Mouse (Mus musculus): ENCODE measurements around the gene Larp4b. TPM values are rescaled to one million over a fixed set of nuclear protein-coding genes. Genes with fewer than 3 reads are reported as not detected.

Gene Larp4b
- total and polyA plus RNA-seq, 3 experiments, result 19.8 to 72.2 (median 49.1) TPM

DNA sequence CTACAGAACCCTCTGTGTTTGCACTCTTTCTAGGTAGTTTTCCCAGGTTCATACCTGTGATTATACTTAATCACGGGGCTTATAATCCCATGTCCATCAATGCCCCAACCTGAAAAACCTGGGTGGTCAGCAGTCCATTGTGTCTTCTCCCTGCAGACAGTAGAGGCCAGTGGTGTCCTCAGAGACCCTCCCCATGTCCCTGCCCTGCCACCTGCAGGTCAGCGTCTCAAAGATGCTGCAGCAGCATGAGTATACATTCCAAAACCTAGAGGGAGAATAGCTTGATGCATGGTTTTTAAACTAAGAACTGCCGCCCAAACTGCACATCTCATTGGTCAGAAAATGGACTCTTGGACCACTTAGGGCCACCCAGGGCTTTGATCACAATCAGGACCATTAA lies 85.0 kb downstream of the Larp4b start:
- DNase-seq, result no peak

DNA sequence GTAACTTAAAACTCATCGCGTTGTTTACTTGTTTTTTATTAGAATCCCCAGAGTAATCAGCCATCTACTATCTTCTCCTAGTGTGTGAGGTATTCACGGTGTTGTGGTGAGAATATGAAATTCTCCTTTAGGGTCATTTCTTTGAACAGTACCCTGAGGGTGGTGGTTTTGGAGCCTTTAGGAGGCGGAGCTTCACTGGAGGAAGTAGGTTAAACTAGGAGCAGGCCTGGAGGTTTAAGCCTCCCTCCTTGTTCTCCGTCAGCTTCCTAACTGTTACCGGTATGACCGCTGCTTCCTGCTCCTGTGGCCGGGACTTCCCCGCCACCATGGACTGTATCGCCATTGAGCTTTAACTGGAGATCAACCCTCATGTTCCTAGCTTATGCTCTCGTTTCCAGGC lies 86.5 kb downstream of the Larp4b start:
- DNase-seq, result peak; percentile 27

DNA sequence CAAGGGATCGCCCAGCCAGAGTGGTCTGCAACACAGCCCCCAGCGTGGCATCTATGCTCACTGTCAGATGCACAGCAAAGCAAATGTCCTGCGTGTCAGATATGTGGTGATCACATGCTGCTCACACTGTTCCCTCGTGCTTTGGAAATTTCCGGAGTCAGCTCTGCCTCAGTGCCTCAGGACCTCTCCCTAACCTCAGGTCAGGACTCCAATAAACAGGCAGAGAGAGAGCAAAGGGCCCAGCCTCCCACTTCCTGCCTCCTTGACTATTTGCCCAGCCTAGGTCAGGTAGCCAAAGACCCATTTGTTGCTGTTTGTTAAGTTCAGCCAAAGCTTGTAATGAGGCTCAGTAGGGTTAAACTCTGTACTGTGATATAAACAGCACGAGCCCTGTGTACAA lies 87.4 kb downstream of the Larp4b start:
- DNase-seq, result peak; percentile 13

DNA sequence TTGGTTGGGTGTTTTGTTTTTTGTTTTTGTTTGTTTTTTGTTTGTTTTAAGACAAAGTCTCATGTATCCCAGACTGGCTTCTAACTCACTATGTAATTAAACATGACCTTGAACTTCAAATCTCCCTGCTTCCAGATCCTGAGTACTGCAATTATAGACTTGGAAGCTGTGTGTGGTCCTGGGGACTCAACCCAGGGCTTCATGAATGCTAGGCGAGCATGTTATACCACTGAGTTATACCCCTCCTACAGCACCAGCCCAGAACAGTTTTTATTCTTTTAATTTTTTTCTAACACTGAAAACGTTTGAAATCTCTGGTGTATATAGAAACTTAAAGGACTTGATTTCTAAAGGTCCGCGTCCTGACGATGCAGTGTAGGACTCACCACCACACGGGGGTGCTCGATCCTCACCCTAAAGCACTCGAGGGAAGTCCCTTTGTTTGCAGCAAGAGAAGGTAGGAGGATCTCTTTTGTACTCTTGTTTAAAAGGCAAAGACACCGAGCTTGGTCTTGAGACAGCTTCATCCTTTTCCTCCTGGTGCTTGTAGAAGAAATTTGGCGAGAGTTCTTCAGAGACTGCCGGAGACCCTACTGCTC lies 88.1 kb downstream of the Larp4b start:
- DNase-seq, result peak; percentile 82

DNA sequence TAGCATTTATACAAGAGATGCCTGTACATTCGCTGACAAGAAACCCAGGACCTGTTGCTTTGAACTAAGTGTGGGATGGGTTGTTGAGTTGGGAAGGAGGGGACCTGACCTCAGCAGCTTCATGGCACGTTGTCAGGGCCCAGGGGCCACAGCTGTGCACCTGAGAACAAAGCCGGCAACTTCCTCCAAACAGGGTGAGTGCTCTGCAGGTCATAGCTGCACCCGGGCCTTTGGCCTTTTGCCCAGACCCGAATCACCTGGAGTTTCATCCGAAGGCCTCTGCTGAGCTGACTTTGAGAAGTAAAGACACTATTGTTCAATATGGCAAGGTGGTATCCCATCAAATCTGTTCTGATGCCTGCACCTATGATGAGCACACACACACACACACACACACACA lies 90.6 kb downstream of the Larp4b start:
- no peak for DNase-seq

DNA sequence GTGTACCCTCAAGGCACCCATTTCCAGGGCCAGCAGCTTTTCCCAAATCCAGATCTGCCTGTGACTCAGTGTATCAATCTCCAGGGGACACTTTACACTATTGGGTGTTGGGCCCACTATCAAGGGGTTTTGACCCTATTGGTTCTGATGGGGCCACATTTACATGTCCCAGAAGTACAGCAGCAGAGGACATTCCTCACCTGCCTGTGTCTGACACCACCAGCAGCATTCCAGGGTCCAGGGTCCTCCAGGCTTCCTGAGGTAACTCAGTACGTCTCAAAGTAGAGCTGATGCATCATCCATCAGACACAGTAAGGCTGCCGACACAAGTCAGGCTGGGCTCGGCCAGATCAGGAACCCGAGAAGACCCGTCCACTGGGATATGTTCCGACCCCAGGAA lies 91.0 kb downstream of the Larp4b start:
- no peak for DNase-seq

DNA sequence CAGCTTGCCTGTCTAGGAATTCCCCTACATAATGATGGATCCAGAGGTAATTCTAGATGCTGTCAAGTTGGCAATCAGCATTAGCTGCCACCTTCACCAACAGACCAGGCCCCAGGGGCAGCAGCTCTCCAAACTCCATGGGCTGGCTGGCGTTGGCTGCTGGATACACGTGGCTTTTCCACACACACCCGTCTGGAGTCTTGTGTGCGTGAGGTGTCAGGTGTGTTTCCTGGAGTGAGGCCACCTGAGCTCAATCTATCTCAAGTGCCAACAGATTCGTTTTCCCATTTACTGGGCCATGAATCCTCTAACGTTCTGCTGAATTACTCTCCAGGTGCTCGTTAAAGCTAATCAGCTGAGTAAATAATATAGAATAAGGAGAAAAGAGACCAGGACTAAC lies 93.5 kb downstream of the Larp4b start:
- DNase-seq, result no peak

DNA sequence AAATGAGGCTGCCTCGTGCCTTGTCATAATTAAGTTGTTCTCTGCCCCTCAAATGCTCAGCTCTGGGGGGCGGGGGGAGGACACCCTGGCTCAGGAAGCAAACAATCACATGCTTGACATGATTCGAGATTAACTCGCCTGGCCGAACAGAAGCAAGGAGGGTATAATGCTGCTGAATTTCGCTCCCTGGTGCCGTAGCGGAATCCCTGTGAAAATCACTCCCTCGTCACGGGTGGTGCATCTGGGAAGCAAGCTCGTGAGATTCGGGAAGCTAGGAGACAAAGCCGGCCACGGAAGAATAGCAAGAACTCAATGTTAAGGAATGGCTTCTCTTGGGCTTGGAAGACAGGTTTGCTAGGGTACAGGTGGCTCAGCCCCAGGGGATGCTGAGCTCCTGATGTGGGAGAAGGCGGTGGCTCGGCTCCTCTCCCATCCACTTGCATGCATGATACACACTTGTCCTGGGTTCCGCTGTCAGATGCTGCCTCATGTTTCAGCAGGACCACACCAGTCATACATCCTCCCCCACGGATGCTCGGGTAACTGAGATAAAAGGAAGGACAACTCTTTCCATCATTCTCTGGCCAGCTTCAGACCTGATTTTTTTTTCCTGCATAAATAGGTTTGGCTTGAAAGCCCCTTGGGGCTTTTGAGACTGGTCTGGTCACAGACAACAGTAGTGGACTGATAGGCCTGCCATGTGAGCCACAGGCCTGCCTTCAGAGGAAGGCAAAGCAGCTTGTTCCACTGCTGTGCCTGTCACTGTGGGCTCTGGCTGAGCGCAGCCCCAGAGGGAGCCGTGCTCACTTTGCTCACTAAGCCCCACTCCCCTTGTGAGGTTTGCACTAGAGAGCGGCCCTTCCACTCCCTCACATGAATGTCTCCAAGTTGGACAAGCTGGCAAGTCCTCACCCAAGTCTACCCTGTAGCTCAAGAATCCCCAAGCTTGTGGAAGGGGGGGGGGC lies 94.2 kb downstream of the Larp4b start:
- no peak for DNase-seq

DNA sequence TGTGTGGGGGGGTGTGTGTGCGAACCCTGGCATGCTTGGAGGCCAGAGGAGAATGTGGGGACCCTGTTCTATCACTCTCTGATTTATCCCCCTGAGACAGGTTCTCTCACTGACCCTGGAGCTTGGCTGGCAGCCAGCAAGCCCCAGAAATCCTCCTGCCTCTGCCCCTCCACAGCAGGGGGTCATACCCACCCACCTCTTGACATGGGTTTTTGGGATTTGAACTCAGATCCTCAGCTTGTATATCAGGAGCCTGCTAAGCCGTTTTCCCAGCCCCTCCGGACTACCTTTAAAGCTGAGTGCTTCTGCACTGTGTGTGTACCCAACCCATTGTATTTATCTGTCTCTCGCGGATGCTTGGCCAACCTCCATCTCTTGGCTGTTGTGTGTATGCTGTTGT lies 95.8 kb downstream of the Larp4b start:
- no peak for DNase-seq

DNA sequence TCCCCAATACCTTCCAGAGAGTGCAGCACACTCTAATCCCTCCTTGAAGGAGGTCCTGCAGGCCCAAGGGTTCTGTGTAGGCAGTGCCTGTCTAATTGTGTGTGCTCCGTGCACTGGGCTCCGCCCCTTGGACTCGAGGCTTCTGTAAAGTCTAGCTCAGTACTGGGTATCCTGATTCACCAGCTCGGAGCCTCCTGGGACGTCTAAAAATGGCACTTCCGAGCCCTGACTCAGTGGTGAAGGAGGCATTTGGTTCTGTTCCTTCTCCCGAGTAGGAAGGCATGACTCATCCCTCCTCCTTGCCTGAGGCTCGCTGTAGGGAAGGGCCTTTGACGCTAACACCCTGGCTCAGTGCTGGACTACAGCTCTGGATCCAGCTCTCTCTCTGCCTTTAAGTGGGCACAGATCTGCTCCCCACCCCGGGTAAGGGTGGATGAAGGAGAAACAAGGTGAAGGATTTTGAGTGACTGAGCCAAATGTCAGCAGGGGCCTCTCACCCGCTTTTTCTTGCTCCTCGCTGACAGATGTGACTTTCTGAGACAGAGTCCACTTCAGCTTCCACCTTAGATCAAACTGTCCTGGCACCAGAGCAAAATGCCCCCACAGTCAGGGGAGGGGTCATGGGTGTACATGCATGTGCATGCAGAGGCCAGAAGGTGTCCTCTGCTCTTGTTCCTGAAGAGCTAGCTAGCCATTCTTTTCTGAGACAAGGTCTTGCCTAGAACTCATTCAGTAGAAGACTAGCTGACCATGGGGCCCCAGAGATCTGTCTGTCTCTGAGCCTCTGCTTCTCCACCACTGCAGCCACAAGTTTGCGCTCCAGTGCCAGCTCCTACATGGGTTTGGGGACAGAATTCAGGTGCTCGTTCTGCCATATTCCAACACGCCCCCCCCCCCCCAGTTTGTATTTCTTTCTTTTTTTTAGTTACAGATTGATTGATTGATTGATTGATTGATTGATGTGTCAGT lies 97.8 kb downstream of the Larp4b start:
- peak; percentile 82 for DNase-seq

DNA sequence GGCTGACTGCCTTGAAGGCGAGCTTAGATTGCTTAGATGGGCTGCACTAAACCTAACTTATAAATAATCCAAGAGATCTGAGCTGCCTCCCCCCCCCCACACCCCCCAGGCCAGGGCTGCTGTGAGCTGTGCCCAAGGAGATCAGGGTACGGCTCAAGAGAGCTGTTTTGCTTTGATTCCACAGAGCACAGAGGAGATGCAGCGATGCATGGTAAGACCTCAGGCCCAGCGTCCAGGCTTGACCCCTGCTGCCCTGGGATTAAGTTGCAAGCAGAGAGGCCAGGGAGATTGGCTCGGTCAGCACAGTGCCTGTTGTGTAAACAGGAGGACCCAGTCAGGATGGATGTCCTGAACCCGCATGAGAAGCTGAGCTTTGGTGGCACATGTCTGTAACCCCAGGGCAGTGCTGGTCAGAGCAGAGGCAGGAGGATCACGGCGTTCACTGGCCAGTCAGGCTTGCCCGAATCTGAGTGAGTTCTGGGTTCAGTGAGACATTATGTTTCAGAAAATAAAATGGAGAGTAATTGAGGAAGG lies 99.2 kb downstream of the Larp4b start:
- DNase-seq, result no peak

DNA sequence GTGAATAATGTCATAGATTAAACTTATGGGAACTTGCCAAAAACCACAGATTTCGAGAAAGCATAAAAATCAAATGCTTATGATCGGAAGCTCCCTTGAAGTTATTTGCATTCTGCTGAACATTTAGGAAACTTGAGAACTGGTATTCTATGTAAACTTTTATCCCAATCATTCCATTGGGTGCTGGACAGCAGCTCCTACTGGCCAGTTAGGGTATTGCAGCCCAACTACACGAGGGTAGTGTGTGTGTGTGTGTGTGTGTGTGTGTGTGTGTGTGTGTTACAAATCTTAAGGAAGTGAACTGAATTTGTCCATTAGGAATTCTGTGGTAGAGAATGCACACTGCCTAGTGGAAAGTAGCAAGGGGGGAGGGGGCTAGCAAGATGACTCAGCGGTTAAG lies 101.0 kb downstream of the Larp4b start:
- no peak for DNase-seq

DNA sequence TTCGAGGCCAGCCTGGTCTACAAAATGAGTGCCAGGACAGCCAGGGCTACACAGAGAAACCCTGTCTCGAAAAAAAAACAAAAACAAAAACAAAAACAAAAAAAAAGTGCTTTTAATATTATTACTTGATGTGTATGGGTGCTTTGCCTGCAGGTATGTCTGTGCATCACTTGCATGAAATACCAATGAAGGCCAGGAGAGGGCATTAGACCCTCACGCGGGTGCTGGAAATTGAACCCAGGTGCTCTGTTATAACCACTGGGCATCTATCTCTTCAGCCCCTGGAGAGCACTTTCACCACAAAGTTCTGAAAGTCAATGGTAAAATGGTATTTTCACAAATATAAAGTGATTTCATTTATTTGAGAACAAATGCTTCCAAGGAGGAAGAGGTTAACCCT lies 101.9 kb downstream of the Larp4b start:
- DNase-seq, result no peak

DNA sequence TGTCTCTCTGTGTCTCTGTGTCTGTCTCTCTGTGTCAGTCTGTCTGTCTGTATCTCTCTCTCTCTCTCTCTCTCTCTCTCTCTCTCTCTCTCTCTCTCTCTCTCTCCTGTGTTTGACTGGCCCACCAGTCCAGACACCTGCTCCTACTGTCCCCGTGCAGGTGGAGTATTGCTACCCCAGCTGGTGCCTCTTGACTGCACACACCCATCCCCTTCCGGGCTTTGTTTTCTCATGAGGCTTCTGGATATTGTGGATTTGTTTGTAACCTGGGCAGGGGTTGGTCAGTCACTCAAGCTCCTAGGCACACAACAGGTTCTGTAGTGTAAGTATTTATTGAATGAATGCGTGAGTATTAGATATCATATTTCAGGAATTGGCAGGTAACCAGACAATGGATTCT lies 104.4 kb downstream of the Larp4b start:
- DNase-seq, result no peak

DNA sequence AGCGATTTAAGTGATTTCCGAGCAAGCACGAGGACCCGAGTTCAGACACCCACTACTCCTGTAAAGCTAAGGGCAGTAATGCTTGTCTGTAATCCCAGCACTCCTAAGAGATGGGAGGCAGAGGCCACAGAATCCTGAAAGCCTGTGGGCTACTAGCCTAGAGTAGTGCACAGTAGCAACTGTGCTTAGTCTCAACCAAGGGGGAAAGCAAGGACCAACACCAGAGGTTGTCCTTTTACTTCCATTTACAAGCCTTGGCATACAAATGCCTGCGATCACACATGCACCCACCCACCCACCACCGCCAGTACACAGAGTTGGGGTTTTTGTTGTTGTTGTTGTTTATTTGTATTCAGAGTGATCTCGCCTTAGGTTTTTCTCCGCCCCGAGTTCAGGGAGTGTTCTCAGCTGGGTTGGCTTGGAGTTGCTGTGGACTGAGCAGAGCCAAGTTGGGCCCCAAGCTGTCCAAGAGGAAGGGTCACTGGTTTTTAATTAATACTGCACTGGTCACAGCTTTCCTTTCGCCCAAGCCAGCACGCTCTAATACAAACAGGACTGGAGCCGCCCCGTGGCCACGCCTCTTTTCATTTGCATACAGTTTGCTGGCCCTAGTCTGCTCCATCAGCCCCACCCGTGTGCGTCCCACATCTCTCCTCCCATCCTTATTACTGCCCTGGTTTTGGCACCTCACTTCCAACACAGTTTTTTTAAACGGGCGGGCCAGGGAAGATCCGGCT lies 105.2 kb downstream of the Larp4b start:
- peak; percentile 26 for DNase-seq

DNA sequence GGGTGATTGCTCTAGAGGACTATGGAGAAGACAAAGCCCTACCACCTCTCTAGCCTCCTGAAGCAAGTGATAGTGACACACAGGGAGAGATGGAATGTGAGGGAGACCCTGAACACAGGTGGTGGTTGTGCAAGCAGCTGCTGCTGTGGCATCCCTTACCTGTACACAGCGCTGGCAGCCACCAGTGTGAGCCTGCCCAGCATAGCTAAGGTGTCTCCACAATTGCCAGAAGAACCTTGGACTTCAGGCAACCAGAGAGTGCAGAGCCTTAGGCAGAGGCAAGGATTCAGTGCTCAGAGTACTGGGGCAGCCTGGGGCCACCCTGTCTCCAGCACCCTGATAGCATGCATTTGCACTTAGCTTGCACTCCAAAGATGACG lies 105.8 kb downstream of the Larp4b start:
- DNase-seq, result no peak

DNA sequence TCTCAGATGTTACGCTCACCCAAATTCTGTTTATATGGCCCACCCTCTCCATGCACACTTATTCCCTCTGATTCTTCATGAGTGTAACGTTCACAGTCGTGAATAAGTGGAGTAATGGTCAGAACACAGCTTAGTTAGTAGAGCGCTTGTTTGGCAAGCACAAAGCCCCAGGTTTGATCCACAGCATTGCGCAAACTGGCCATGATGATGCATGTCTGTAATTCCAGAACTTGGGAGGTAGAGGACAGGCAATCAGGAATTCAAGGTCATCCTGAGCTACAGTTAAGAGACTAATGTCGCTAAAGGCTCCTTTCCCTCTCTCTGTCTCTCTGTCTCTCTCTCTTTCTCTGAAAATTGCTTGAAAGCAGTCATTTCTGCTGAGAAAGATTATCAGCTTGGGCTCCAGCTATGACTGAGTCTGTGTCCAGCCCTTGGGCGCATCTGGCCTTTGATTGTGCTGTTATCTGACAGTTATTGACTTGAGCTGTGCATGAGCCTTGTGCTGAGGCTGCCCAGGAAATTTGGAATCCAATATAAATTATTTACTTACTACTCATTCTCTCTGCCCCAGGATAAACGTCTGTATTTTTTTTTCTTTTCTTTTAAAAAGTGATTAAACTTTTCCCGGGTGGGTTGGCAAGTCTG lies 129.2 kb downstream of the Larp4b start:
- DNase-seq, result peak; percentile 15

Data from adrenal gland, adult 2 months (tissue).